Mouse (Mus musculus) adrenal gland, postnatal 10 days (tissue): ENCODE measurements around the gene Lgmn. TPM values are rescaled to one million over a fixed set of nuclear protein-coding genes. Genes with fewer than 3 reads are reported as not detected.

Source experiments
- DNase-seq: peaks from one replicate; pipeline ENCODE4 v3.0.0; 2021; ENCODE audit warnings: mixed read lengths
- total RNA-seq, 2 experiments: library from RNA; stranded (reverse); gene quantifications; 2 replicates each; pipeline ENCODE4 v1.2.3; 2021

Gene Lgmn
- total RNA-seq, 2 experiments from 2014 or later = 88.5 to 88.9 TPM

DNA sequence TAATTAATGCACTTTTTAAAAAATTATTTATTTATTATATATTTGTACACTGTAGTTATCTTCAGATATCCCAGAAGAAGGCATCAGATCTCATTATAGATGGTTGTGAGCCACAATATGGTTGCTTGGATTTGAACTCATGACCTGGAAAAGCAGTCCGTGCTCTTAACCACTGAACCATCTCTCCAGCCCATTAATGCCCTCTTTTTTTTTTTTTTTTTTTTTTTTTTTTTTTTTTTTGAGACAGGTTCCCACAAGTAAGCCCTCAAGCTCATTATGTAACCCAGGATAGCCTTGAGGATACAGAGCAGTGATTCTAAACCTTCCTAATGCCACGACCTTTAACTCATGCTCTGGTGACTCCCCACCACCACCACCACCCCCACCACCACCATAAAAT, 48.5 kb downstream of the Lgmn start:
- DNase-seq = no peak

DNA sequence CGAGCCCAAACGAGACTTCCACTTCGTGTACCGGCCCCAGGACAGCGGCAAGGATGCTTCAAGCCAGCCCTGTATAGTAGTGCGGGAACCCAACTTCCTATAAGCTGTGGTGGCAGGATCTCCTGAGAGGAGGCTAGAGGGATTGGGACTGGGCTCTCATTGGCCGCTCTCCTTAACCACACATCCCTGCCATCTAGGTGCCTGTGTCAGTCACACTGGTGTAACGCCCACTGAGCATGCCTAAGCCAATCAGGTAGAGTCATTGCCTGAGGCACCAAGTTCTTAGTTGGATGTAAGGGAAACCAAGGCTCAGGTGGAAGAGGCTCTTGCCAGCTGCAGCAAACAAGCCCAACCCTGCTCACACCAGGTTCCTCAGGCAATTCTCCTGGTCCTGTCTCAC, 49.6 kb downstream of the Lgmn start:
- no peak for DNase-seq

DNA sequence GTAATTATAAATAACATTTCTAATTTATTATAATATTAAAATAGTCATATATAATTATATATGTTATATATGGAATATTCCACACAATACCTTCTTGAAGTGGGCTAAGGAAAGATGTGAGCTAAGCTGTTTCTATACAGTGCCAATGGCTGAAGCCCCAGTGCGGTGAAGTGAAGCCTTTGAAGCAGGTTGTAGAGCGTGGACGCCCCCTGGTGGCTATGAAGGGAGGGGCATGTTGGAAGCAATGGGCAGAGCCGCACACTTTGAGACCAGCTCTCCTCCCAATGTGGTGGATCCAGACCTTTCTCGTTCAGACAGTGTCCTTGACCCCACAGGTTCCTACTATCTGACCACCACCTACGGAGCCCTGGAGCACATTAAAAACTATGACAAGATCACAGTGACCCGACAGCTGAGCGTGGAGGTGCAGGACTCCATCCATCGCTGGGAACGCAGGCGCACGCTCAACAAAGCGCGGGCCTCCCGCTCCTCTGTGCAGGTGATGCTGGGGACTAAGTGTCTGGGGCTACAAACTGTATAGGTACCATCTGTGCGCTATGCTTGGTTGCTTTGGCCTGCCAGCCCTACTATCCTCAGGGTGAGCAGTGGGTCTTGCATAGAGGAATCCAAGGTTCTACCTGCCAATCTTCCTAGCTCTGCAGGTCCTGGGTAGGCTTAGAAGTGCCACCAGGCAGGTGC, 52.2 kb downstream of the Lgmn start:
- peak; percentile 91 for DNase-seq

DNA sequence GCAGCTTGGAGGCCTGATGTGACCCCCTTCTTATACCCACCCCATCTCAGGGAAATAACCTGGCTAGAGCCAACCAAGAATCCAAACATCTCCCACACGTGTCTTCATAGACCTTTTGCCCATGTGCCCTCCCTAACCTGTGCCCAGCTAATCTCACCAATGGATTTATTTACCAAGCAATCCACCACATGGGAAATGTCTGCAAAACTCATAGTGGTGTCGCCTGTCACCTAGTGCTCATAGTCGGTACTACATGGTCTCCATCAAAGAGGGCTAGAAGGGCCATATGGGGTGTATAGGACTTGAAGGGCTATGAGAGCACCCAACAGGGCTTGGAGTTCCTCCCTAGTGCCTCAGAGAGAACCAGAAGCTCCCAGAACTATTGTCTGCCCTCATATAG, 54.8 kb downstream of the Lgmn start:
- DNase-seq = peak; percentile 54

DNA sequence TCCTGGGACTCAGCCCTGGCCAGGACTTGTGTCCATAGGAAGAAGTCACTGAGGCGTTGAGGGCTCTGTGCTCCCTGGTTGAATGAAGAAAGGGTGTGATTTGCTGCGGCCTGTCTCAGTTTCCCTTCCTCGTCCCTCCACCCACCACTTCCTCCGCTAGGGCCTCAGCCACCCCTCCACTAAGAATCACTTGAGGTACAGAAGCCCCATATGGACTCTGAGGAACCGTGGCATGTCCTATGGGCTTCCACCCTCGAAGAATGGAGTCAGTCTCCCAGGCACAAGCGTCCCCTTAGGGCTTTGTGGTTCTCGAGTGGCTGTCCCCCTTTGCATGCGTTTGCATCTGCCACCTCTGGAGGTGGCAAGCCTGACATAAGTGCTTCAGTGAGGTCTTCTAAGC, 56.3 kb downstream of the Lgmn start:
- DNase-seq = no peak

DNA sequence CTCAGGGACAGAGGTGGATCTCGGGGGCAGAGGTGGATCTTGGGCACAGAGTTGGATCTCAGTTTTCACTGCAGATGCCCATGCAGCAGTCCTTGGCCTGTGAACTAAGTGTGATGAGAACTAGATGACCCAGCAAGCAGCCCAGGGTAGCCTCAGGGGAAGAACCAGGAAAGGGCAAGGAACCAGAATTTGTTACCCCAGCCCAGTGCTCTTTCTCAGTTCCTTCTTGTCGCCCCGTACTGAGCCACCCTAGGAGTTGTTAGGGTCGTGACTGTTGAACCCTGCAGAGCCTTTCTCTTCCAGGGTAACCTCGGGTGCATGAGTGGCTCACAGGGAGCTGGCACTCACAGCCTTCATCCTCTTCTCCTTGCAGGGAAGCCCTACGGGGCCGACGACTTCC, 57.4 kb downstream of the Lgmn start:
- DNase-seq = no peak

DNA sequence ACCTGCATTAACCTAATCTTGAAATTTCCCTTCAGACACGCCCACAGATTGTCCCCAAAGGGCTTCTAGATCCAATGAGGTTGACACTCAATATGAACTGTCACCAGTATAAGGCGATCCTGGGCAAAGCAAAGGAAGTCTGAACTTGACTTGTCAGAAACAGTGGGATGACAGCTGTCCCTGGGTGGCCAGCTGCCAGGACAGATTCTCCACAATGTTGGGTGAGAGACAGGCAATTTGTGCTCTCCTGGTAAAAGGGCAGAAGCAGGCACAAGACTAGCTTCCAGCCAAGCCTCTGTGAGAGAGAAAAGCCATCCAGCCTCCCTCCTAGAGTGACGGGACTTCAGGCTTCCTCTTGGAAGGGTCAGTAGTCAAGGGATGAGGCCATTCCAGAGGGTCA, 67.3 kb downstream of the Lgmn start:
- DNase-seq = no peak

DNA sequence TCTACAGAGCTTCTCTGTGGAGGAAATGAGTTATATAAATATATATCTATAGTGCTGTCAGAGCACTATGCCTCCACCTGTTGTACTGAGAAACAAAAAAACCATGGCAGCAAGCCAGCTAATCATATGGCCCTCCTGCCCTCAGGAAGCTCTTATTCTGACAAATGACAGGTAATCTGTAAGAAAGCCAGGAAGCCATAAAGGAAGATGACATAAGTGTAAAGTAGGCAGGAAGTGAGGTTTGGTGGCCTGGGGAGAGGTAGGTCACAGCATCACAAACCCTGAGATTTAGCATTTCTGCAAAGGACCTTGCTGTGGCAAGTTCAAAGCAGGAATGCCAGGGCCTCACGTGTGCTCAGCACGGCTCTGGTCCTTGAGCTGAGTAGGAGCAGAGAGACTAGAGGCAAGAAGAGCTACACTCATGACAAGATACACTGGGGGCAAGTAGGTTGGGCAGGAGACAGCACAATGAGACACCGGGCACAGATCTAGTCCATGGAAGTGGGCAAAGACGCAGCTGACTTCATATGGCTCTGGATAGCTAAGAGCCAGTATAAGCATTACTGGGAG, 68.6 kb downstream of the Lgmn start:
- no peak for DNase-seq

DNA sequence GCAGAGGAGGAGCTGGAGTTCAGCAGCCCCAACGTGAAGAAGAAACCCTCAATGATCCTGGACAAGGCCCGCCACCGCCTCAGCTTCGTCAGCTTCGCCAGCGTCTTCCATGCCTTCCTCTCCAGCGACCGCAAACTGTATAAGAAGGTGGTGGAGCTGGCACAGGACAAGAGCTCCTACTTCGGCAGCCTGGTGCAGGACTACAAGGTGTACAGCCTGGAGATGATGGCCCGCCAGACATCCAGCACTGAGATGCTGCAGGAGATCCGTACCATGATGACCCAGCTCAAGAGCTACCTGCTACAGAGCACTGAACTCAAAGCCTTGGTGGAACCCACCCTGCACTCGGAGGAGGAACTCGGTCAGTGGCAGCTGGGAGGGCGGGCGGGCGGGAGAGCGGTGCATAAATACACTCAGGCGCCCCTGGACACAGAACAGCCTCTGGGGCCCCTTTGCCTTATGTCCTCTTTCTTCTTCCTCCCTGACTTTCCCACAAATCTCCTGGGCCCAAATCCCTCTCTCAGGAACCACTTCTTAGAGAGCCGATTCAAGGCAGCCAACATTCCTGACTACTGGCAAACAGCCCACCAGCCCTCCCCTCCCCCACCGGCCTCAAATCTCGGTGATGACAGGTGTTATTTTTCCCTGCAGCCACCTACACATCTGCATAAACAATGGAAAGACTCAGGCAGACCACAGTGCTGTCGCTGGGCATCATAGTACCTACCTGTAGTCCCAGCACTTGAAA, 70.0 kb downstream of the Lgmn start:
- peak; percentile 47 for DNase-seq

DNA sequence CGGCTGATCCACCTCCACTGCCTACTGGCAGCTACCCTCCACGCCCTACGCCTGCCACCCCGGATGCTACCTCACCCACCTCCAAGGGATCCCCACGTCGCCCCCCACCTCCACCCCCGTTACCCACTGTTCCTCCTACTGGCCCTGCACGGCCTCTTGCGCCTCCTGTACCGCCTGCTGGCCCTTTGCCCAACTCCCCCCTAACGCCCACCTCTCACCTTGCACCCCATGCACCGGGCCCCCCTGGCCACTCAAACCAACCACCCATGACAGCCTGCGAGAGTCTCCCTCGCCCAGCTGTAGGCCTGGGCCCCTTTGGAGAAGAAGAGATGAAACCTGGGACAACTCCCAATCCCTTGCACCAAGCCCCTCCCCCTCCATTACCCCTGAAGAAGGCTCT, 71.1 kb downstream of the Lgmn start:
- DNase-seq = no peak

DNA sequence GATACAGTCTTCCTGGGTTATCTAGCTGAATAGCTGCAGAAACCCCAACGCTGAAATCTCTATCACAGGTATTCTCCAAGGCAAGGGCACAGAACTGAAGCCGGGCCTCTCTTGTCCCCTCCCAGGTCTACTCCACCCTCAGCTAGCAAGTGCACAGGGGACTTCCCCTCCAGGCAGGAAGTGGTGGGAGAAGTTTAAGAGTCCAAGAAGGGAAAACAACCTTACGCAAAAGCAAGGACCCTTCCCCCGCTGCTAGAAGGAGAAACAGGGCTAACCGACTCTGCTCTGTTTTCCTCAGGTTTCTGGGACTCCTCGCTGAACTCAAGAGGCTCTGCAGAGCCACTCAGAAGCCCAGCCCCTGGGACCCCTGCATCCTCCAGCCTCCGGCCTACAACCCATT, 71.5 kb downstream of the Lgmn start:
- DNase-seq = no peak

DNA sequence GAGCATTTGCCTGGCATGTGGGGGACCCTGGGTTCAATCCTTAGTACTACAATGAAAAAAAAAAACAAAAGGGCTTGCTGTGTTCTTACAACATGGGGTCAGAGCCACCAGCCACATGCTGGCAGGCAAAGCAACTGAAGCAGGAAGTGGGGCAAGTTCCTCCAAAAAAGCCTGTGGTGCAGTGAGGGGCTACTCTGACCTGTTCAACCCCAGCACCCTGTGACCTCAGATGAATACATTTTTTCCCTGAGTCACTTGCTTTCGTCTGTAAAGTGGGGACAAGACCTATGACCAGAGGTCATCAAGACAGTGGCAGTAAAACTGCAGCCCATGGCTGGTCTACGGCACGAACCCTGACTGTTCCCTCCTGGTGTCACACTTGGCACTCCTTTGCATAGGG, 72.5 kb downstream of the Lgmn start:
- DNase-seq = no peak

DNA sequence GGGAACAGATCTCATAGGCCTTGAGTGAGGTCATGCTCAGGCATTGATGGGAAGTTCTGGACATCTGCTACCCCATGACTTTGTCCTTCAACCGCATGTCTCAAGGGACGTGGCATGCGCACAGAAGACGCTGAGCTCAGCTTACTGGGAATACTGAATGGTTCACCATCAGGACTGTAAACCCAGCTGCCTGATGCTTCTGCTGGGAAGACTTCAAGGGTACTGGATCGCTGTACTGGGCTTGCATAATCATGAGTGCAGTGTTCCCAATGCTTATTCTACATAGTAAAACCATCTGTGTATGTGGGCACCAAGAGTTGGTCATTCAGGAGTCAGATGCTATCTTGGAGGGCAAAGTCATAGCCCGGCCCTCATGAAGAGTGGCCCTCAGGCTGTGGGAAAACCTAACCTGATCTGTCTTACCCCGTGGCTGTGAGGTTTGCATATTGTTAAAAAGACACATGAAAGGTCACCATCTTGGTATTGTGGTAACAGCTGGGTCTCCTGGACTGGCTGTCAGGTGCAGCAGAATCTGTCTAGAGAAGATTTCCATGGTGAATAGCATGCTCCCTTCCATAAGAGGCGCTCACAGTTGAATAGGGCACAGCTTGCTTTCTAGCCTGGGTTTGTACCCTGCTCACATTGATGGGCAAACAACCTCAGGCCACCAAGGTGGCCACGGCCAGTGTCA, 73.3 kb downstream of the Lgmn start:
- DNase-seq = no peak

DNA sequence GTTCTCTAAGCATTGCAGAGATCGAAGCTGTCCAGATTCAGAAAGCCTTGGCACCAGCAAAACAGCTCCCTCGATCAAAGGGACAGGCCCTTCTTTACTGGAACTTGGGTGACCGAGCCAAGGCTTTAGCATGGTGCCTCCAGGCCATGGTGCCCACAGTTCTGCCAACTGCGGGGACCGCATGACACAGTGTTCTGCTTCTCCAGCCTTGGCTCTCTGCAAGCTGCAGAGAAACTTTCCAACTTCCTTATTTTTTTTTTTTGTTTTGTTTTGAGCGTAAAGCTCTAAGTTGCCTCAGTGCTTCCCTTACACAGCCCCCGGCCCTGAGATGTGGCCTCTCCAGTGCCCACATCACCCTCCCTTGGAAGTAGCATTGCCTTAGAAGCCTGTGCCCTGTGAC, 74.6 kb downstream of the Lgmn start:
- no peak for DNase-seq

DNA sequence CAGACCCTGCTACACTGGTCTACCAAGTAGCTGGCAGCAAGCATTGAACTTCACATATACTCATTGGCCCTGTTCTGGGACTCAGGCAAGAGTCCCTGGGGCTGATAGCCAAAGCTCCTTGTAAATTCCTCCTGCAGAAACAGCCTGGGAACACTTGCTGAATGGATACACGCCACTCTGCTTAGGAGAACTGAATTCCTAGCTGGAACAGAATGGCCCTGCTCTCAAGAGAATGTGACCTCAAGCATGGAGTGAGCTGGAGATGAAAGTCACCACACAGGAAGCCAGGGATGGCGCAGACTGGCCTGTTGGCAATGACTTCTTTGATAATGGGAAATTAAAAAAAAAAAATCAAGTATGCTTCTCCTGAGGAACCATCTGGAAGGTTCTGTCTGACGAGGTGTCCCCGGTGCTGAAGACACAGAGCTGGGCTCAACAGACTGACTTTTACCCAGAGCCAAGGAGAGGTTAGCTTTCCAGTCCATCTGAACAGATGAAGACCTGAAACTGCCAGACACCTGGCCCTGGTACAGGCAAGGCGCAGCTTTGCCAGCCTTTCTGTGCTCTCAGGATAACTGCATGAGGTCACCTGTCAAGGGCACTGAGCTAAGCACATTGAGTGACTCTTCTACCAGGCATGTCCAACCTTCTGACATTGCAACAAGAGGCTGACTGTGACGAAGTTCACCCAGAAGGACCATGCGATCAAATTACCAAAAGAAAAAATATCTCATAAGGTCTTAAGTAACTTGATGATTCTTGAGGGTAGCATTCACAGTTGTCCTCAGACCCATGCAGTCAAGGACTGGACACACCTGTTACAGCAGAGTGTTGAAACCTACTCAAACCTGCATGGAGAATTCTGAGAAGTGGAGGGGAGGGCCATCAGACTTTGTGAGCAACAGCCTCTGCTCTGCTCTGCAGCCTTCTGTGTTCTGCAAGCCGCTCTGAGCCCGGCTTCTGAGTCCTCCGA, 78.1 kb downstream of the Lgmn start:
- no peak for DNase-seq

DNA sequence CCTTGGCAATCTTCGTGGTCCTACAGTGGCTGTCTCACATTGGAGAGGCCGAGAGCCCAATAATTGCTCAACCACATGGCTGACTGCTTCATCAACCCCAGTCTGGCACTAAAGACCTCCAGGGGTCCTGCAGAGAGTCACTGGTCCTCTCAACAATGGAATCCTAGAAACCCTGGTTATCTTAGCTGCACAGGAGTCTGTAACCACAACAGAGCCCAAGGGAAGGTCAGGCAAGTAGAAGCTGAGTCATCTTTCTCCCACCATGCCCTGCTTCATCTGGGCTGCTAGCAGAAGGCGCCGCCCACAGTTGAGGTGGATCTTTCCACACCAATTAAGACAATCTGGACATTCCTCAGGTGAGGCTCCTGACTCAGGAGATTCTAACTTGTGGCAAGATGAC, 80.2 kb downstream of the Lgmn start:
- no peak for DNase-seq

DNA sequence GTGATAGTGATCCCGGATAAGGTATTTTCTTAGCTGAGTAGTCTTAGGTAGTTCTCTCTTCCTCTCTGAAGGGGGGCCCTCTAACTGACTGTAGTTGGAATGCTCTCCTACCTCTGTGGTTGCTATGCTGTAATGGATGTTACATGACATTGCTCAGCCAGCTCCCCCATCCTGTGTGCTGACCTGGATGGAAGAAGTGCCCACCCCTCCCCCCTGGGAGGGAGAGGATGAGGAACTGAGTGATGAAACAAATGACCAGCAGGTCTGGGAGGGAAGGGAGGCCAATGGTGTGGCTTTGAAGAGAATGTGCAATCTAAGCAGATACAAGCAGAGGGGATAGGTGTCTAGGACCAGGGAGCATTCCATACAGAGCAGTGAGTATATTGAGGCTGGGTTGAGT, 82.8 kb downstream of the Lgmn start:
- DNase-seq = no peak

DNA sequence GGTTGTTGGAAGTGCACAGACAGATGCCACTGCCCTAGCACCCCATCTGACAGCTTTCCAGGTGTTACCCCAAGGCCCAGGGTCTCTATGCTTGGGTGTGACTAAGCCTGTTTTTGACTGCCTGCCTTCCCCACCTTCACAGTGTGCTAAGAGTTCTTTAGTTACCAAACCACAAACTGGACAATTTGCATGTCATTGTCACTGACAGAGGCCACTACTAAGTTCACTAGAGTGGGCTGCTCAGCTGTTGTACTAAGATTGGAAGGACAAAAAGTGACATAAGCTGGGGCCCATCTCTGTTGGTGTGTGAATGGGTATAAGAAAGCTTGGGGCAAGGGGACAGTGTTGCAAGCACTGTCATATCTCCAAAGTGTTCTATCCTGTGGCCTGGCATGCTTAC, 83.8 kb downstream of the Lgmn start:
- DNase-seq = no peak

DNA sequence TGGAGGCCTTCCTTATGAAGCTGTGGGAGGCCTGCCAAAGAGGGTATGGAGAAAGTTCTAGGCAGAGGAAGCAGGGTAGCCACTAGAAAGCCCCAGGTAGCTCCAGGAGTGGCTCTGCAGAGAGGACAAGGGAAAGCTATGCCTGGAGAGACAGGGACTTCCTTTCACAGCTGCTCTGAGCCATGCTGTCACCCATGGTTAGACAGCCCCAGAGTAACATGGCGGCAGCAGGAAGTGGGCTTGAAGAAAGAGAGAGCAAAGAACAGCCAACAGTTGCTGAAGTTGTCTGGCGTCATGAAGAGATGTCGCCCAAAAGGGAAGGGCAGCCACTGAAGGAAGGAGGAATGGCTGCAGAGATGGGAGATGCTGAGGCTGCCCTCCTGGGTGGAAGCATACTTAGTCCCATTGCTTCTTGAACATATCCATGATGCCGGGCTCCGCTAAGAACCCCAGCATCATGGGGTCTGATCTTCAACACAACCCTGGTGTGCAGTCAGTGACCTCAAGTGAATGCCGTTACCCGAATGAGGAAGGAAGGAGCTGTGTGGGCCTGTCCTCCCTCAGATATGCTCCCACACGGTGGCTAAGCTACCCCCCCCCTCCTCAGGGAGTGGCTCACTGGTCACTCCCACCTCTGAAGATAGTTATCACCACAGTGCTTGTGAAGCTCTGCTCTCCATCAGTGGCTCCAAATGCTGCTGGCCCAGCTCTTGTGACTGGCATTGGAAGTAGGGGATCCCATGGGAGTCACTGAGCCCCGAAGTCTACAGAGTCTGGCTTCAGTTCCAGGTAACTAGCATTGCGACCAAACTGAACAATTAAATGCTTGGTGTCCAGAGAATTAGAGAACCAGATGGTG, 85.3 kb downstream of the Lgmn start:
- DNase-seq = no peak

DNA sequence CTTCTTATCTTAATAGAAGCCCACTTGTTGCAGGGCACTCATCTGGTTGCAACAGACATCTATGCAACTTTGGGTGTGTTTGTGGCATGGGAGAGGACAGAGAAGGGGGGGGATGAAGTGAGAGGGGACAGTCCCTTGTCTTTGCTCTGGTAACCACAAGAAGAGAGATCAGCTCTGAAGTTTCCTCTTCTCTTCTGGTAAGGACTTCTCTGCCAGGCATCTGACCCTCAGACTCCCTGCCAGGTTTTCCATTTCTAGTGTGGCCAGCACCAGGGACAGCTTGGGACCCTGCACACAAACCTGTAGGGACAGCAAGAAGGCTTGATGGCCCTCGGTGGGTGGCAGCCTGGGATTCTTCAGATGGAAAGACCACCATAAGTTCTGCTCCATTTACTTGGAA, 88.6 kb downstream of the Lgmn start:
- DNase-seq = no peak

DNA sequence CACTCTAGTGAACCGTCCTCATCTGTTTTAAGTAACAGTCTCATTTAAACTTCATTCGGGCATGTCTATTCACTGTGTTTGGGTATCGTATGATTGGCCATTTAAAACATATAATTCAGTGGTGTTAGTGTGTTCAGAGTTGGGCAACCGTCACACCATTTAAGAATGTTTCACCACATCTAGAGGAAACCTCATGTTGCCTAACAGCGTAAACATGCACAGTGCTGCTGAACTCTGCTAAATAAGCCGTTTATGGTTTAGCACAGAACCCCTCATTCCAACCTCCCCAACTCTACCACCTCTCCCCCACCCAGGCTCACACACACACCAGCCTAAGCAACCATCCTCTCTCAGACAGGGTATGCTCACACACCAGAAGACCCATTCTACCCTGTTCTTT, 91.2 kb downstream of the Lgmn start:
- DNase-seq = no peak
